Mouse (Mus musculus) fat pad, adult 2 months (tissue): ENCODE measurements around the gene Abi2.
"Not testable (repeated sequence)": the region's sequence is repeated elsewhere in the genome, so short reads cannot be mapped to it uniquely, and the experiment has no call there.

ENCODE experiments used
- DNase-seq: peaks from one replicate; pipeline ENCODE4 v3.0.0-alpha.2; 2011; ENCODE audit warnings: low read depth, low spot score; ENCODE audit errors: extremely low read depth

Abi2 gene

GRCm38 (mm10) chr1:60409168-60409828 lies at the start of gene Abi2:
Gene Abi2 (plus strand): TSS chr1:60409619.
- DNase-seq, result no peak

GRCm38 (mm10) chr1:60361626-60362025 lies 47.8 kb upstream of the Abi2 start:
- no peak for DNase-seq

DNA sequence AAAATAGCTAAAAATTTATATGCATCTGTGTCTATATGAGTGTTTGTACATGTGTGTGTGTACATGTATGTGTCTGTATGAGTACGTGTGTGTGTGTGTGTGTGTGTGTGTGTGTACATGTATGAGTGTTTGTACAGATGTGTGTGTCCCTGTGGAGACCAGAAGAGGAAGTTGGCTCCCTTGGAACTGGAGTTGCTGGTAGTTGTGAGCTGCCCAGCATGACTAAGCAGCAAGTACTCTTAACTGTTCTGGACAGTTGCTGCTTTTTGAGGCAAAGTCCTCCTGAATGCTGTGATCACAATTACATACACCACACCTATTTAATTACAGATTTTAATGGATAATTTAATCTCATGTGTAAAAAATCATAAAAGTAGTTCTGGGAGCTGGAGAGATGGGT lies 32.9 kb upstream of the Abi2 start:
- DNase-seq, result no peak

DNA sequence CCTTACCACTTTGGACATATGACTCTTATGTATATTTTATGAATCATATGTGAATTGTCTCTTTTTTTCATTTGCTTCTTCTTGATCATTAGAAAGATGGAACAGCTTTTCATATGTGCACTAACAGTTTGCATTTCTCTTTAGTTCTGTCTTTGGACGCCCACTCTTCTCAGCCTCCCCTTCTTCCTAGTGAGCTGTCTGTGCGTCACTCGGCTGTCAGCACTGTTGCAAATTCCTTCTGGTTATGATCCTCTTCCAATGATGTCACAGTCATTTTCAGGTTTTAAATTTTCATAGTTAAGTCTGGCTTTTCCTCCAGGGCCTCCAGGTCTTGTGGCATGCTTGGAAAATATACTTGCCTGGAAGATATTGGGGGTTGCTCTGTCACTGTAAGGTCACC lies 27.5 kb upstream of the Abi2 start:
- no peak for DNase-seq

- DNase-seq, result no peak
Measured at GRCm38 (mm10) chr1:60404848-60405247, 4.6 kb upstream of the Abi2 start.

- DNase-seq, result no peak
Measured at GRCm38 (mm10) chr1:60408501-60409167, 785 bp upstream of the Abi2 start.

DNA sequence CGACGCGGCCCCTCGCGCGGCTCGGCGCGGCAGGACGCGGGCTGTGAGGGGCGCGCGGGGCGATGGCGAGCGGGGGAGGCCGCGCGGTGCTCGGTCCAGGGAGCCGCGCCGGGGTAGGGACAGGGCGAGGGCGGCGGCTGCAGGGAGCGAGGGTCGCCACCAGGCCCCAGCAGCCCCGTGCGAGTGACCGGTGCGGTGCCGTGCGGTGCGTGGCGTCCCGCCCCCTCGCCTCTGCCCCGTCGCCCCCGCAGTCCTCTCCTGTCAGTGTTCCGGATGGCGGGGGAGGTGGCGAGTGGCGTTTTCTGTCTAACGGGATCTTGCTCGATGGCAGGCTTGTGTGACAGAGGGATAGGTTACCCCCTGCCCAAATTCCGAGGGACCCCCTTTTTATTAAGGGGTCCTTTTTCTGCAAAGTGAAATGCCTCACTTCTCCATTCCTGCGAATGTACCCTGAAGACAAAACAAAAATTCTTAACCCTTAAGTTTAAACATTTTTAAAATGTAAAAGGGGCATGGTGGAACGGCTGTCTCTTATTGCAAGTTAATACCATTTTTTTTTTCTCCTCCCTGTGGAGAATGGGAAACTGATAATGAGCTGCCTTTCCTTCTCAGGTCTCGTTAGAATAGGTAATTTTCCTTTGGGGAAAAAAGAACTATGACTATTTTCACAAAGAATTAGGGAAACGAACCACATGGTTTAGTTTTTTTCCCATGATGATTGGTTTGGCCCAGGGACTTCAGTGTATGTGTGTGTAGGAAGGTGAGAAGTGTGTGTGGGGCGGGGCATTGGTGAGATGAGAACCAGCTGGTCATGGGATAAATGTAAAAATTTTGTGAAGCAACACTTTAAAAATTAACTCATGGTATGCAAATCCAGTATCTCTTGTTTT lies 754 bp downstream of the Abi2 start:
- no peak for DNase-seq

DNA sequence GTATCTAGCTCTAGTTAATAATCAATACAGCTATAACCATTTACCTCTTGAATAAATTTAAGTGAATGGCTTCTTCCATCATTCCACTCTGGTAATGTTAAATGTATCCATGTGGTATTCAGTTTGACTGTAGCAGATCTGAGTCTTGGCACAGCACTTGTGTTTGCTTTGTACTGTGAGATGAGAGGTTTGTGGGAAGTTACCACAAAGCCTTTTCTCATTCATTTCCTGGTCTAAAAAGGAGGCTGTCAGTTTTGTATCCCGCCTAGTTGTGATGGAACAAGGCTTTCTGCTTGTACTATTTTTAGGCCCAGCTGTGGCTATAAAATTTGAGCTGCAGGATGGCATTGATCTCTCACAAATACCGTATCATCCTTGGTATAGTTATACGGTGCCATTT lies 7.3 kb downstream of the Abi2 start:
- DNase-seq, result no peak

DNA sequence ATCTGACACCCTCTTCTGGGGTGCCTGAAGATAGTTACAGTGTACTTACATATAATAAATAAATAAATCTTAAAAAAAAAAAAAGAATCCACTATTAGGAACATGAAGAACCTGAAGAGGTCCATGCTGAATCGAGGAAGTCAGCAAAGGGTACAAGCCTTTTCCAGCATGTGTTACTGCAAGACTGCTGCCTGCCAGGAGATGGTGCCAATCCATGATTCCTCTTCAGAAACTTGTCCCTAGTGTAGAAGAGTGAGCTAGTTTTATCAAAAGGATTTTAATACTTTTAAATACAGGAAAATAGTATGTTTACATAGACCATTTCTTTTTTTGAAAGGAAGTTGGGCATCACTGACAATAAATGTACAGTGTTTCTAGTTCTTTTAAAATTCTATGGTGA lies 14.5 kb downstream of the Abi2 start:
- no peak for DNase-seq

DNA sequence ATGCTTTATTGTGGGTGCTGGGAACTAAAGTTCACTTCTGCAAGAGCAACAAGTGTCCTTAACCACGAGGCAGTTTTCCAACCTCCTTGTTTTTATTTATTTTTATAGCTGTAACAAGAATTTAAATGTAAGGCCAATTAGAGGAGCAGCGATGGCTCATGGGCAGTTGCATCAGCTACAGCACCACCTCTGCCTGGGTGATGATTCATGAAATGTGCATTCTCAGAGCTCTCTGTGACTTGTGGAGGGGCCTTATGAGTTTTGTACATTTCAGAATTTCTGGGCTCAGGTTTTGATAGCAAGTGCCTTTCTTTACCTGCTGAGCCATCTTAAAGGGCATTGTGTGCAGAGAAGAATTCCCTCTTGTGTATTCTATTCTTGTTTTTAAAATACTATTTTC lies 18.9 kb downstream of the Abi2 start:
- no peak for DNase-seq

- no peak for DNase-seq
Measured at GRCm38 (mm10) chr1:60428932-60429331, 19.5 kb downstream of the Abi2 start.

GRCm38 (mm10) chr1:60431531-60431930 lies 22.1 kb downstream of the Abi2 start:
- DNase-seq, result no peak

DNA sequence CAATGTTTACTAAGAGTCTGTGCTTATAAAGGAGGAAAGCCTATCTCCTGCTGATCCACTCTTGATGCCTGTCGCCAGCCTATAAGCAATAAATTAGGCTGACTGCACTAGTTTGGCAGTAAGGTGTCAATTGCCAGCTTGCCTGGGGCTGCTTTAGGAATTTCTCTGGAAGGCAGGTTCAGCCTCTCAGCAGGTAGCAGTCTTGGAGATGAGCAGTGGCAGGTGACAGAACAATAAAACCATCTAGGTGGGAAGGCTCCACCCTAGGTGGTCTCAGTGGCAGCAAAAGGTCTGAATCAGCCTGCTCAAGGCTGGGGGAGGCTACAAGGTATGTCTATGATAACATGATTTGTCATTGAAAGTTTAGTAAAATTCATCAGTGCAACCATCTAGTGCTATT lies 23.1 kb downstream of the Abi2 start:
- DNase-seq, result no peak

DNA sequence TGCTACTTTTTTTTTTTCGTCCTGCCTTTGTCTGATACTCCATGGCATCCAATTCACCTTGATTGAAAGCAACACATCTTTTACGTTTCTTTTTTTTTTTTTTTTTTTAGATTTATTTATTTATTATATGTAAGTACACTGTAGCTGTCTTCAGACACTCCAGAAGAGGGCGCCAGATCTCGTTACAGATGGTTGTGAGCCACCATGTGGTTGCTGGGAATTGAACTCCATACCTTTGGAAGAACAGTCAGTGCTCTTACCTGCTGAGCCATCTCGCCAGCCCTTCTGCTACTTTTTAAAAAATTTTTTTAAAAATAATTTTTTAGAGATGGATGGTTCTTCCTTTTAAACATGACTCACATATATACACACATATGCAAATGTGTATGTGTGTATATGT lies 32.0 kb downstream of the Abi2 start:
- not testable (repeated sequence) for DNase-seq

GRCm38 (mm10) chr1:60447067-60447466 lies 37.6 kb downstream of the Abi2 start:
- no peak for DNase-seq

GRCm38 (mm10) chr1:60449896-60450295 lies 40.5 kb downstream of the Abi2 start:
- DNase-seq, result no peak

- no peak for DNase-seq
Measured at GRCm38 (mm10) chr1:60460623-60461022, 51.2 kb downstream of the Abi2 start.

DNA sequence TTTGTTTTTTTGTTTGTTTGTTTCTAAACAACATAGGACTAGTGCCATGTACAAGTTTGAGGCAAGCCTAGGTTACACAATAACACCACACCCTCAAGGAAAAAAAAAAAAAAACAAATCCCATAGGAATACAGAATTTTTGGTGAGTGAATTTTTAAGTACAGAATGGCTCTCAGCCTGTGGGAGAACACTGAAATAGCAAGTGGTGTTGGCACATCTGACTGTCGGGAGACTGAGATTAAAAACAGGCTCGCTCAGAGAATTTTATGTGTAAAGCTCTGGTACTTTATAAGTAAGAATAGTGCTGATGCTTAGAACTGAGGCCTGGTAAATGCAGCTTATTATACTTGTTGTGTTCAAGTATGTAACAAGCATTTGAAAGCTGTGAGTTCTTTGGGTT lies 60.1 kb downstream of the Abi2 start:
- no peak for DNase-seq

DNA sequence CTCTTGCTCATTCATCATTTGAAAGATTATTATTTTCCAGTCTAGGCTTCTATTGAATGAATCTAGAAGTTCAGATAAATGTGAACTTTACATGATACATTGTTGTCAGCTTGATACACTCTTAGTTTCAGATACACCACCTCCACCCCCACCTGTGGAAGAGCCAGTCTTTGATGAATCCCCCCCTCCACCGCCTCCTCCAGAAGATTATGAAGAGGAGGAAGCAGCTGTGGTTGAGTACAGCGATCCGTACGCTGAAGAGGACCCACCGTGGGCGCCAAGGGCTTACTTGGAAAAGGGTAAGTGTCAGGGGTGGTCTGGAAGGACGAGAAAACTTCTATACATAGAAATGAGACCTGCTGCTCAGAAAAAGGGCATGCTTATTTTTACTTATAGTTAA lies 61.1 kb downstream of the Abi2 start:
- no peak for DNase-seq

DNA sequence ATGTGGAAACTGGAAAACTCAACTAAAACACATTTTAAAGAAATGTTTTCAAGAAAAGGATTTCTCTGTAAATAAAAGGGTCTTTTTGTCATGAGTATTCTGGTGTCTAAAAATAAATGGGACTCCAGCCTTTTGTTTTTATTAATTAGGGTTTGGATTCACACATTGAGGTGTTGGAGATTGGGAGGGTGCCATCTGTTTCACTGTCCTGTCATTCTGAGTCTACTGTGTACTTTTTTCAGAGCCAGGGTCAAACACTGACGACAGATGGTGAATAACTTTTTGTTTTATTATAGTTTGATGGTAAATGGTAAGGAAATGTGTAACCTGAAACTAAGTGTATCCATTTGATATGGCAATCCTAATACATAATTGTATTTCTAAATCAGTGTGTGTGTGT lies 72.1 kb downstream of the Abi2 start:
- no peak for DNase-seq

- no peak for DNase-seq
Measured at GRCm38 (mm10) chr1:60482881-60483280, 73.5 kb downstream of the Abi2 start.

GRCm38 (mm10) chr1:60485649-60486048 lies 76.2 kb downstream of the Abi2 start:
- no peak for DNase-seq
